Mouse (Mus musculus): ENCODE measurements around the gene Clca4a.

- TF ChIP-seq EP300 (IDR thresholded peaks at IDR 0.05; ENCODE audit: low read depth) = no peak
- TF ChIP-seq CTCF (IDR thresholded peaks at IDR 0.05; ENCODE audit: low read depth) = no peak
Observed at GRCm38 (mm10) chr3:144914014-144914413, 60.8 kb downstream of the Clca4a start.

All from heart, postnatal 0 days (tissue).